Mouse (Mus musculus): ENCODE data around the gene Gm4871. TPM values are rescaled to one million over a fixed set of nuclear protein-coding genes. Genes with fewer than 3 reads are reported as not detected.
"Not testable (repeated sequence)": the region's sequence is repeated elsewhere in the genome, so short reads cannot be mapped to it uniquely, and the experiment has no call there.

Gene Gm4871
- polyA plus RNA-seq (2012; ENCODE audit: insufficient read depth, insufficient read length, missing spikeins), result not detected in 2 replicates

- H3K4me1 ChIP-seq (ENCODE audit: control insufficient read depth, insufficient read depth, insufficient read length, low read length); H3K27ac ChIP-seq (replicated peaks; ENCODE audit: low read depth, low read length); H3K4me3 ChIP-seq (ENCODE audit: insufficient read depth, low read depth, low read length): not testable (repeated sequence)
These were observed at the start of gene Gm4871 for GRCm38 (mm10) chr5:145032391-145032790. Gene Gm4871, minus strand, starts transcription at chr5:145032754.

GRCm38 (mm10) chr5:145081866-145082613 lies 49.5 kb upstream of the Gm4871 start:
- Histone ChIP-seq H3K4me3 (ENCODE audit: insufficient read depth, low read depth, low read length) (no peak overlapping the region), H3K4me1 (ENCODE audit: control insufficient read depth, insufficient read depth, insufficient read length, low read length) (0 out of 2 replicates have a peak, but pooled peaks cover 9% of the 10 kb centered on the region), H3K27ac (replicated peaks; ENCODE audit: low read depth, low read length) (no peak overlapping the region)

GRCm38 (mm10) chr5:145075081-145075480 lies 42.5 kb upstream of the Gm4871 start:
- H3K4me3 ChIP-seq (ENCODE audit: insufficient read depth, low read depth, low read length), result no peak overlapping the region
- no peaks in the 10 kb centered on the region for H3K4me1 ChIP-seq (ENCODE audit: control insufficient read depth, insufficient read depth, insufficient read length, low read length)
- H3K27ac ChIP-seq (replicated peaks; ENCODE audit: low read depth, low read length), result no peak overlapping the region

GRCm38 (mm10) chr5:145071342-145071741 lies 38.8 kb upstream of the Gm4871 start:
- no peak overlapping the region for H3K27ac ChIP-seq (replicated peaks; ENCODE audit: low read depth, low read length)
- H3K4me1 ChIP-seq (ENCODE audit: control insufficient read depth, insufficient read depth, insufficient read length, low read length), result no peaks in the 10 kb centered on the region
- no peak overlapping the region for H3K4me3 ChIP-seq (ENCODE audit: insufficient read depth, low read depth, low read length)

GRCm38 (mm10) chr5:145069707-145070106 lies 37.2 kb upstream of the Gm4871 start:
- Histone ChIP-seq H3K27ac (replicated peaks; ENCODE audit: low read depth, low read length) (no peak overlapping the region), H3K4me1 (ENCODE audit: control insufficient read depth, insufficient read depth, insufficient read length, low read length) (no peaks in the 10 kb centered on the region), H3K4me3 (ENCODE audit: insufficient read depth, low read depth, low read length) (no peak overlapping the region)

GRCm38 (mm10) chr5:145068863-145069262 lies 36.3 kb upstream of the Gm4871 start:
- H3K27ac ChIP-seq (replicated peaks; ENCODE audit: low read depth, low read length), result no peak overlapping the region
- H3K4me3 ChIP-seq (ENCODE audit: insufficient read depth, low read depth, low read length), result no peak overlapping the region
- H3K4me1 ChIP-seq (ENCODE audit: control insufficient read depth, insufficient read depth, insufficient read length, low read length), result no peaks in the 10 kb centered on the region

- Histone ChIP-seq H3K27ac (replicated peaks; ENCODE audit: low read depth, low read length) (no peak overlapping the region), H3K4me1 (ENCODE audit: control insufficient read depth, insufficient read depth, insufficient read length, low read length) (no peaks in the 10 kb centered on the region), H3K4me3 (ENCODE audit: insufficient read depth, low read depth, low read length) (no peak overlapping the region)
These were observed 32.3 kb upstream of the Gm4871 start for GRCm38 (mm10) chr5:145064765-145065340.

- no peak overlapping the region for H3K27ac ChIP-seq (replicated peaks; ENCODE audit: low read depth, low read length)
- H3K4me3 ChIP-seq (ENCODE audit: insufficient read depth, low read depth, low read length), result no peak overlapping the region
- no peaks in the 10 kb centered on the region for H3K4me1 ChIP-seq (ENCODE audit: control insufficient read depth, insufficient read depth, insufficient read length, low read length)
These were observed 27.0 kb upstream of the Gm4871 start for GRCm38 (mm10) chr5:145059524-145059923.

GRCm38 (mm10) chr5:145058722-145059121 lies 26.2 kb upstream of the Gm4871 start:
- no peak overlapping the region for H3K27ac ChIP-seq (replicated peaks; ENCODE audit: low read depth, low read length)
- H3K4me1 ChIP-seq (ENCODE audit: control insufficient read depth, insufficient read depth, insufficient read length, low read length), result no peaks in the 10 kb centered on the region
- no peak overlapping the region for H3K4me3 ChIP-seq (ENCODE audit: insufficient read depth, low read depth, low read length)

- H3K4me3 ChIP-seq (ENCODE audit: insufficient read depth, low read depth, low read length), result no peak overlapping the region
- no peaks in the 10 kb centered on the region for H3K4me1 ChIP-seq (ENCODE audit: control insufficient read depth, insufficient read depth, insufficient read length, low read length)
These were observed 25.4 kb upstream of the Gm4871 start for GRCm38 (mm10) chr5:145057907-145058306.

GRCm38 (mm10) chr5:145054187-145054586 lies 21.6 kb upstream of the Gm4871 start:
- H3K4me3 ChIP-seq (ENCODE audit: insufficient read depth, low read depth, low read length); H3K27ac ChIP-seq (replicated peaks; ENCODE audit: low read depth, low read length); H3K4me1 ChIP-seq (ENCODE audit: control insufficient read depth, insufficient read depth, insufficient read length, low read length): not testable (repeated sequence)

More at GRCm38 (mm10) chr5:145057907-145058306, 25.4 kb upstream of the Gm4871 start:
- H3K27ac ChIP-seq (replicated peaks; ENCODE audit: low read depth, low read length), result no peak overlapping the region

- H3K27ac ChIP-seq (replicated peaks; ENCODE audit: low read depth, low read length); H3K4me3 ChIP-seq (ENCODE audit: insufficient read depth, low read depth, low read length); H3K4me1 ChIP-seq (ENCODE audit: control insufficient read depth, insufficient read depth, insufficient read length, low read length): not testable (repeated sequence)
These were observed 10.1 kb upstream of the Gm4871 start, which contains the start of gene 1700018F24Rik for GRCm38 (mm10) chr5:145042690-145043089. Gene 1700018F24Rik, plus strand, starts transcription at chr5:145042990.

GRCm38 (mm10) chr5:145041628-145042027 lies 9.1 kb upstream of the Gm4871 start:
- Histone ChIP-seq H3K4me3 (ENCODE audit: insufficient read depth, low read depth, low read length) (no peak overlapping the region), H3K4me1 (ENCODE audit: control insufficient read depth, insufficient read depth, insufficient read length, low read length) (no peaks in the 10 kb centered on the region; the same call in 1 of the 2 replicates), H3K27ac (replicated peaks; ENCODE audit: low read depth, low read length) (no peak overlapping the region)

- not testable (repeated sequence) for H3K4me1 ChIP-seq (ENCODE audit: control insufficient read depth, insufficient read depth, insufficient read length, low read length); H3K4me3 ChIP-seq (ENCODE audit: insufficient read depth, low read depth, low read length); H3K27ac ChIP-seq (replicated peaks; ENCODE audit: low read depth, low read length)
These were observed 2.1 kb downstream of the Gm4871 start for GRCm38 (mm10) chr5:145030476-145030875.

GRCm38 (mm10) chr5:145020712-145021111 lies 11.8 kb downstream of the Gm4871 start:
- not testable (repeated sequence) for H3K4me1 ChIP-seq (ENCODE audit: control insufficient read depth, insufficient read depth, insufficient read length, low read length); H3K4me3 ChIP-seq (ENCODE audit: insufficient read depth, low read depth, low read length); H3K27ac ChIP-seq (replicated peaks; ENCODE audit: low read depth, low read length)

- not testable (repeated sequence) for H3K4me1 ChIP-seq (ENCODE audit: control insufficient read depth, insufficient read depth, insufficient read length, low read length); H3K4me3 ChIP-seq (ENCODE audit: insufficient read depth, low read depth, low read length)
- H3K27ac ChIP-seq (replicated peaks; ENCODE audit: low read depth, low read length), result peak overlapping the region; percentile 64
These were observed 12.3 kb downstream of the Gm4871 start for GRCm38 (mm10) chr5:145020254-145020653.

Data from brown adipose tissue, adult 24 weeks (tissue).